Comparison of ENCODE assay signal across 10 mouse cellular contexts in genomic region chrX:53059426-53060007, GRCm38 (mm10).
DNase-seq lines count a peak whose midpoint lies in the region; ATAC-seq and TF ChIP-seq lines count a peak whose summit lies in the region.
"Had no signal": no experiment of that assay in that cellular context is flagged by ENCODE, and none has a peak within 500 bp of the region (broad histone marks: within the 10 kb centered on the region; RNA-seq: fewer than 3 reads in every experiment).

No protein-coding gene starts in this region.

- H3K9me3 ChIP-seq in forebrain, embryonic 11.5 days (ENCODE audit: control insufficient read depth, low read length), result no peaks in the 10 kb centered on the region
- no peaks in the 10 kb centered on the region for H3K9me3 ChIP-seq in forebrain, embryonic 13.5 days (replicated peaks)
- H3K9me3 ChIP-seq in lung, embryonic 14.5 days (ENCODE audit: low read depth, low read length), result no peaks in the 10 kb centered on the region
- H3K9me3 ChIP-seq in embryonic facial prominence, embryonic 15.5 days (replicated peaks), result no peaks in the 10 kb centered on the region
- H3K9me3 ChIP-seq in liver, embryonic 12.5 days (replicated peaks), result no peaks in the 10 kb centered on the region
- H3K9me3 ChIP-seq: neural tube, embryonic 12.5 days had no signal

- no peak overlapping the region for H3K9ac ChIP-seq in forebrain, embryonic 11.5 days (ENCODE audit: low read length)
- H3K9ac ChIP-seq in forebrain, embryonic 13.5 days, result no peak overlapping the region
- H3K9ac ChIP-seq in lung, embryonic 14.5 days, result no peak overlapping the region
- H3K9ac ChIP-seq in embryonic facial prominence, embryonic 15.5 days, result no peak overlapping the region
- no peak overlapping the region for H3K9ac ChIP-seq in liver, embryonic 12.5 days
- H3K9ac ChIP-seq: liver, embryonic 14.5 days; neural tube, embryonic 12.5 days had no signal

- DNase-seq in forebrain, embryonic 11.5 days (ENCODE audit: low spot score), result no peak
- peak; percentile 67 for DNase-seq in lung, embryonic 14.5 days
- no peak for DNase-seq in lung, postnatal 14 days
- DNase-seq in cerebellum, adult 18-20 months, result no peak
- no peak for DNase-seq in layer of hippocampus, adult 9-11 months

- no peak overlapping the region for H3K27ac ChIP-seq in forebrain, embryonic 11.5 days (ENCODE audit: low read depth, low read length)
- no peak overlapping the region for H3K27ac ChIP-seq in forebrain, embryonic 13.5 days
- H3K27ac ChIP-seq in lung, embryonic 14.5 days (ENCODE audit: low read depth), result peak overlapping the region; percentile 66
- no peak overlapping the region for H3K27ac ChIP-seq in embryonic facial prominence, embryonic 15.5 days (replicated peaks)
- H3K27ac ChIP-seq in liver, embryonic 12.5 days, result no peak overlapping the region
- H3K27ac ChIP-seq: liver, embryonic 14.5 days; neural tube, embryonic 12.5 days had no signal

- no peak for ATAC-seq in forebrain, embryonic 11.5 days (replicated peaks; ENCODE audit: low FRiP score)
- no peak for ATAC-seq in forebrain, embryonic 13.5 days
- ATAC-seq in lung, embryonic 14.5 days (ENCODE audit: insufficient read depth), result no peak
- ATAC-seq in embryonic facial prominence, embryonic 15.5 days (ENCODE audit: insufficient number of reproducible peaks, low FRiP score, low TSS enrichment, low read depth), result no peak
- ATAC-seq in liver, embryonic 12.5 days, result no peak

- no peaks in the 10 kb centered on the region for H3K4me1 ChIP-seq in forebrain, embryonic 11.5 days (replicated peaks; ENCODE audit: control insufficient read depth, insufficient read depth, low read length)
- H3K4me1 ChIP-seq in forebrain, embryonic 13.5 days, result peaks cover 8% of the 10 kb centered on the region; the same call in 1 of the 2 replicates
- no peaks in the 10 kb centered on the region for H3K4me1 ChIP-seq in lung, embryonic 14.5 days (ENCODE audit: insufficient read depth)
- H3K4me1 ChIP-seq in embryonic facial prominence, embryonic 15.5 days, result no peaks in the 10 kb centered on the region
- peaks cover 19% of the 10 kb centered on the region for H3K4me1 ChIP-seq in liver, embryonic 12.5 days
- H3K4me1 ChIP-seq: neural tube, embryonic 12.5 days had no signal

- TF ChIP-seq CTCF in lung, embryonic 14.5 days (IDR thresholded peaks at IDR 0.05; ENCODE audit: low read depth), result no peak

- H3K4me3 ChIP-seq in forebrain, embryonic 11.5 days (ENCODE audit: low read depth, low read length), result no peak overlapping the region
- H3K4me3 ChIP-seq in forebrain, embryonic 13.5 days, result no peak overlapping the region
- peak overlapping the region; percentile 27; the same call in 1 of the 2 replicates for H3K4me3 ChIP-seq in lung, embryonic 14.5 days (ENCODE audit: low read depth, low read length)
- H3K4me3 ChIP-seq in embryonic facial prominence, embryonic 15.5 days (replicated peaks), result no peak overlapping the region
- no peak overlapping the region for H3K4me3 ChIP-seq in liver, embryonic 12.5 days

- 0 out of 2 replicates have a peak overlapping the region, but pooled peaks have one; percentile 5 for H3K4me2 ChIP-seq in forebrain, embryonic 11.5 days (ENCODE audit: low read depth, low read length, severe bottlenecking)
- no peak overlapping the region for H3K4me2 ChIP-seq in forebrain, embryonic 13.5 days
- peak overlapping the region; percentile 68 for H3K4me2 ChIP-seq in lung, embryonic 14.5 days
- H3K4me2 ChIP-seq in embryonic facial prominence, embryonic 15.5 days (replicated peaks), result peak overlapping the region; percentile 56; the same call in 1 of the 2 replicates
- peak overlapping the region; percentile 82 for H3K4me2 ChIP-seq in liver, embryonic 12.5 days

- H3K36me3 ChIP-seq in forebrain, embryonic 11.5 days (ENCODE audit: control insufficient read depth, insufficient read depth, low read length), result no peaks in the 10 kb centered on the region
- no peaks in the 10 kb centered on the region for H3K36me3 ChIP-seq in forebrain, embryonic 13.5 days (ENCODE audit: poor library complexity, severe bottlenecking)
- H3K36me3 ChIP-seq in lung, embryonic 14.5 days (ENCODE audit: insufficient read depth), result peaks cover 5% of the 10 kb centered on the region; the same call in 1 of the 2 replicates
- H3K36me3 ChIP-seq in embryonic facial prominence, embryonic 15.5 days, result no peaks in the 10 kb centered on the region
- no peaks in the 10 kb centered on the region for H3K36me3 ChIP-seq in liver, embryonic 12.5 days
- H3K36me3 ChIP-seq: neural tube, embryonic 12.5 days had no signal

- 19% methylated on average over 11 of the region's 11 CpGs for WGBS in forebrain, embryonic 11.5 days
- WGBS in forebrain, embryonic 13.5 days, result 29% methylated on average over 11 of the region's 11 CpGs
- 20% methylated on average over 11 of the region's 11 CpGs for WGBS in lung, embryonic 14.5 days
- WGBS in embryonic facial prominence, embryonic 15.5 days, result 25% methylated on average over 11 of the region's 11 CpGs
- WGBS in liver, embryonic 12.5 days (ENCODE audit: insufficient replicate concordance), result 28% methylated on average over 11 of the region's 11 CpGs

- no peaks in the 10 kb centered on the region for H3K27me3 ChIP-seq in forebrain, embryonic 11.5 days (ENCODE audit: control insufficient read depth, insufficient read depth, low read length)
- H3K27me3 ChIP-seq in forebrain, embryonic 13.5 days, result no peaks in the 10 kb centered on the region
- H3K27me3 ChIP-seq in lung, embryonic 14.5 days (ENCODE audit: insufficient read depth, low read length), result no peaks in the 10 kb centered on the region
- H3K27me3 ChIP-seq in embryonic facial prominence, embryonic 15.5 days, result no peaks in the 10 kb centered on the region
- peaks cover 26% of the 10 kb centered on the region for H3K27me3 ChIP-seq in liver, embryonic 12.5 days (replicated peaks)
